Mouse (Mus musculus): ENCODE measurements around the gene Lhx8. TPM values are rescaled to one million over a fixed set of nuclear protein-coding genes. Genes with fewer than 3 reads are reported as not detected.

The Lhx8 gene
- total and polyA plus RNA-seq, 3 experiments = not detected

DNA sequence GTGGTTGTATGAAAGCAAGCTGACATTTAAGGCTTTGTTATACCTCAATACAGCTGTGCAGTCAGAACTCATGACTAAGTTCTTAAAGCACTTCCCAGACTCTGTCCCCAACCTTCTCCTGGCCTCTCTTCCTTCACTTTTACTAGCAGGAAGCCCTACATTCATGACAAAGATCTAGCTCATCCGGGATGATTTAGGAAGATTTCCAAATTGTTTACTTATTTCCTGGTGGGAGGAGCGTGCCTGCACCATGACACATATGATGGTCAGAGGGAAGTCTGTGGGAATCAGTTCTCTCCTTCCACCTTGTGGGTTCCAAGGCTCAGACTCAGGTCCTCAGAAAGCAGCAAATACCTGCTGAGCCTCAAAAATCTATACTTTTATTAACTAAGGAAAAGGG, 40.1 kb downstream of the Lhx8 start:
- H3K4me2 ChIP-seq (ENCODE audit: insufficient read depth, low read depth, poor library complexity, severe bottlenecking) = no peak overlapping the region
- no peaks in the 10 kb centered on the region for H3K79me2 ChIP-seq (replicated peaks; ENCODE audit: control insufficient read depth, extremely low read depth, insufficient read depth, poor library complexity, severe bottlenecking)
- H3K27ac ChIP-seq (ENCODE audit: insufficient read depth, low read depth) = no peak overlapping the region
- no peaks in the 10 kb centered on the region for H3K27me3 ChIP-seq (replicated peaks)
- TF ChIP-seq KAT2A (IDR thresholded peaks at IDR 0.05; ENCODE audit: insufficient replicate concordance, low read length) (no peak), ELF1 (IDR thresholded peaks at IDR 0.05; ENCODE audit: low read depth, low read length) (no peak), MEF2A (IDR thresholded peaks at IDR 0.05; ENCODE audit: borderline replicate concordance, low read depth, low read length) (no peak), USF2 (conservative IDR thresholded peaks at IDR 0.05; ENCODE audit: low read depth, low read length) (no peak), JUN (IDR thresholded peaks at IDR 0.05; ENCODE audit: insufficient read depth, low read depth, low read length) (no peak)
- no peaks in the 10 kb centered on the region for H3K36me3 ChIP-seq (replicated peaks in 1 of 2; ENCODE audit: control insufficient read depth in 1 of 2, insufficient read depth in 1 of 2, low read length in 1 of 2)
- H3K9ac ChIP-seq (ENCODE audit: insufficient read depth, low read depth) = no peak overlapping the region
- no peak overlapping the region for H3K4me3 ChIP-seq (replicated peaks in 1 of 3; ENCODE audit: low read depth in 2 of 3, low read length in 2 of 3, poor library complexity in 1 of 3)
- peaks cover 7 to 45% of the 10 kb centered on the region in 2 experiments for H3K4me1 ChIP-seq (ENCODE audit: control insufficient read depth in 1 of 2, insufficient read depth in 2 of 2)
- DNase-seq (ENCODE audit: extremely low read depth) = no peak
- dilution Hi-C loops (cut with MboI; ENCODE audit: extremely low pct_ligation_motif_present, extremely low pct_unique_long_range_greater_than_20kb, low sequenced_read_pairs) (no loop called here), in situ Hi-C loops (cut with MboI; ENCODE audit: low pct_ligation_motif_present, low pct_unique_long_range_greater_than_20kb, low sequenced_read_pairs) (no loop called here)
- H3K9me3 ChIP-seq (replicated peaks; ENCODE audit: low read length) = no peaks in the 10 kb centered on the region

DNA sequence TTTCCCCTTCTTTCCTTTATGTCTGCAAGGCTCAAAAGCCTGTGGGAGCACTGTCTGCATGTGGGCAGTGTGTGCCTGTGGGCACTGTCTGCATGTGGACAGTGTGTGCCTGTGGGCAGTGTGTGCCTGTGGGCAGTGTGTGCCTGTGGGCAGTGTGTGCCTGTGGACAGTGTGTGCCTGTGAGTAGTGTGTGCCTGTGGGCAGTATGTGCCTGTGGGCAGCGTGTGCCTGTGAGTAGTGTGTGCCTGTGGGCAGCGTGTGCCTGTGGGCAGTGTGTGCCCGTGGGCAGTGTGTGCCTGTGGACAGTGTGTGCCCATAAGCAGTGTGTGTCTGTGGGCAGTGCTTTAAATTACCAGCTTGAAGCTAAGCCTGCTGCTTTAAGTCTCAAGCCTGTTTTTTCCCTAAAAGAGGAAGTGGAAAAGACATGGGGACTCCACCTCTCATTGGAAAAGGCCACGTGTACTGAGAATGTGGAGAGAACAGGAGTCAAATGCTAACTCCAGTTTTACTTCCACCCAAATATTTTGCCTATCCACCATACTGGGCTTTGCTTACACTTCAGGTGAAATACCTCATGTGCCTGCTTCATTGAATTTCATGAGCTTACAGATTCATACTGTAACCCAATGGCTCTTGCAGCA, 41.9 kb downstream of the Lhx8 start:
- peak; percentile 92 for DNase-seq (ENCODE audit: extremely low read depth)
- no peak overlapping the region for H3K9ac ChIP-seq (ENCODE audit: insufficient read depth, low read depth)
- in situ Hi-C loops (cut with MboI; ENCODE audit: low pct_ligation_motif_present, low pct_unique_long_range_greater_than_20kb, low sequenced_read_pairs) (no loop called here), dilution Hi-C loops (cut with MboI; ENCODE audit: extremely low pct_ligation_motif_present, extremely low pct_unique_long_range_greater_than_20kb, low sequenced_read_pairs) (no loop called here)
- no peaks in the 10 kb centered on the region for H3K36me3 ChIP-seq (replicated peaks in 1 of 2; ENCODE audit: control insufficient read depth in 1 of 2, insufficient read depth in 1 of 2, low read length in 1 of 2)
- no peaks in the 10 kb centered on the region for H3K27me3 ChIP-seq (replicated peaks)
- no peaks in the 10 kb centered on the region for H3K79me2 ChIP-seq (replicated peaks; ENCODE audit: control insufficient read depth, extremely low read depth, insufficient read depth, poor library complexity, severe bottlenecking)
- H3K4me3 ChIP-seq (replicated peaks in 1 of 3; ENCODE audit: low read depth in 2 of 3, low read length in 2 of 3, poor library complexity in 1 of 3) = peak overlapping the region in 1 of 3 experiments; percentile 40
- H3K4me2 ChIP-seq (ENCODE audit: insufficient read depth, low read depth, poor library complexity, severe bottlenecking) = no peak overlapping the region
- H3K27ac ChIP-seq (ENCODE audit: insufficient read depth, low read depth) = no peak overlapping the region
- H3K4me1 ChIP-seq (ENCODE audit: control insufficient read depth in 1 of 2, insufficient read depth in 2 of 2) = peaks cover 7 to 45% of the 10 kb centered on the region in 2 experiments
- no peaks in the 10 kb centered on the region for H3K9me3 ChIP-seq (replicated peaks; ENCODE audit: low read length)
- no peak for TF ChIP-seq UBTF (IDR thresholded peaks at IDR 0.05; ENCODE audit: low read depth, low read length)
- TF ChIP-seq RAD21 (IDR thresholded peaks at IDR 0.05; ENCODE audit: low read depth, low read length) = no peak
- TF ChIP-seq PAX5 (IDR thresholded peaks at IDR 0.05; ENCODE audit: low read length) = no peak
- 0 out of 2 replicates have a peak, but pooled peaks have one; percentile 22 for TF ChIP-seq MEF2A (IDR thresholded peaks at IDR 0.05; ENCODE audit: borderline replicate concordance, low read depth, low read length)
- no peak for TF ChIP-seq ZC3H11A (IDR thresholded peaks at IDR 0.05; ENCODE audit: low read depth, low read length)
- no peak for TF ChIP-seq JUND (conservative IDR thresholded peaks at IDR 0.05; ENCODE audit: low read depth, low read length)
- TF ChIP-seq JUN (IDR thresholded peaks at IDR 0.05; ENCODE audit: insufficient read depth, low read depth, low read length) = no peak
- no peak; the same call in 1 of the 2 replicates for TF ChIP-seq IRF4 (IDR thresholded peaks at IDR 0.05; ENCODE audit: low read depth, low read length)
- no peak for TF ChIP-seq ZKSCAN1 (IDR thresholded peaks at IDR 0.05; ENCODE audit: borderline replicate concordance, low read depth, low read length)
- no peak for TF ChIP-seq USF1 (IDR thresholded peaks at IDR 0.05; ENCODE audit: low read depth, low read length)
- peak; percentile 62; the same call in 1 of the 2 replicates for TF ChIP-seq BHLHE40 (IDR thresholded peaks at IDR 0.05; ENCODE audit: low read depth, low read length)
- TF ChIP-seq EP300 (IDR thresholded peaks at IDR 0.05; ENCODE audit: low read length) = peak; percentile 86
- TF ChIP-seq E2F4 (IDR thresholded peaks at IDR 0.05; ENCODE audit: insufficient replicate concordance, low read depth, low read length) = no peak
- no peak for TF ChIP-seq ZNF384 (IDR thresholded peaks at IDR 0.05; ENCODE audit: low read depth, low read length)
- TF ChIP-seq NELFE (IDR thresholded peaks at IDR 0.05; ENCODE audit: low read depth, low read length) = no peak
- no peak for TF ChIP-seq POLR2A (IDR thresholded peaks at IDR 0.05; ENCODE audit: low read depth, low read length)
- TF ChIP-seq USF2 (conservative IDR thresholded peaks at IDR 0.05; ENCODE audit: low read depth, low read length) = no peak
- no peak for TF ChIP-seq SMC3 (IDR thresholded peaks at IDR 0.05; ENCODE audit: low read depth, low read length)
- TF ChIP-seq CTCF (conservative IDR thresholded peaks at IDR 0.05 in 1 of 2, IDR thresholded peaks at IDR 0.05 in 1 of 2; ENCODE audit: low read depth in 2 of 2, low read length in 2 of 2) = no peak
- TF ChIP-seq KAT2A (IDR thresholded peaks at IDR 0.05; ENCODE audit: insufficient replicate concordance, low read length) = no peak
- no peak for TF ChIP-seq RCOR1 (conservative IDR thresholded peaks at IDR 0.05; ENCODE audit: low read depth, low read length)
- no peak for TF ChIP-seq MAFK (IDR thresholded peaks at IDR 0.05; ENCODE audit: insufficient replicate concordance, low read length)
- TF ChIP-seq NRF1 (IDR thresholded peaks at IDR 0.05; ENCODE audit: low read depth, low read length) = no peak
- TF ChIP-seq MAZ (IDR thresholded peaks at IDR 0.05; ENCODE audit: low read depth, low read length) = no peak
- TF ChIP-seq POLR2AphosphoS2 (IDR thresholded peaks at IDR 0.05; ENCODE audit: low read depth, low read length) = no peak
- peak; percentile 92 for TF ChIP-seq MAX (IDR thresholded peaks at IDR 0.05; ENCODE audit: low read length)
- TF ChIP-seq TCF12 (IDR thresholded peaks at IDR 0.05; ENCODE audit: low read depth, low read length) = no peak
- TF ChIP-seq GABPA (IDR thresholded peaks at IDR 0.05; ENCODE audit: insufficient replicate concordance, low read depth, low read length) = no peak
- no peak for TF ChIP-seq ETS1 (conservative IDR thresholded peaks at IDR 0.05; ENCODE audit: low read depth, low read length)
- TF ChIP-seq SIN3A (IDR thresholded peaks at IDR 0.05; ENCODE audit: low read length) = no peak
- no peak for TF ChIP-seq ZMIZ1 (IDR thresholded peaks at IDR 0.05; ENCODE audit: low read depth, low read length)
